Mouse (Mus musculus) E14TG2a.4 (cell line): ENCODE measurements around the gene Fermt3.

Source experiments
- CTCF ChIP-seq: conservative IDR thresholded peaks from 2 replicates; pipeline ENCODE4 v1.5.1; 2014; ENCODE audit warnings: low read length
- NANOG ChIP-seq: IDR thresholded peaks from 2 replicates; pipeline ENCODE4 v1.6.1; 2014; ENCODE audit warnings: borderline replicate concordance, low read length, mixed read lengths
- POU5F1 ChIP-seq: IDR thresholded peaks from 2 replicates; pipeline ENCODE4 v1.6.1; 2014; ENCODE audit warnings: low read length, borderline replicate concordance

GRCm38 (mm10) chr19:6999360-7000063, 19.8 kb downstream of the Fermt3 start:
- TF ChIP-seq POU5F1 (no peak), CTCF (no peak), NANOG (no peak)
